Mouse (Mus musculus) common myeloid progenitor, adult 5-6 weeks (primary cell): ENCODE data around the gene Ccdc122. TPM values are rescaled to one million over a fixed set of nuclear protein-coding genes. Genes with fewer than 3 reads are reported as not detected.
"Not testable (repeated sequence)": the region's sequence is repeated elsewhere in the genome, so short reads cannot be mapped to it uniquely, and the experiment has no call there.

Experiments used
- ATAC-seq: replicated peaks from 2 replicates; pipeline ENCODE4 v1.8.0; 2016; ENCODE audit warnings: low read depth, mild to moderate bottlenecking, moderate TSS enrichment, inconsistent platforms; ENCODE audit not compliant: poor library complexity, severe bottlenecking
- total RNA-seq: library from RNA; stranded (forward); fragments of 200-1000, 187-1606 nt; gene quantifications from 2 replicates; pipeline ENCODE4 v1.2.3, GENCODE M21; 2017

The Ccdc122 gene
- total RNA-seq, 1 experiment from 2014 or later, result 19.4 TPM

DNA sequence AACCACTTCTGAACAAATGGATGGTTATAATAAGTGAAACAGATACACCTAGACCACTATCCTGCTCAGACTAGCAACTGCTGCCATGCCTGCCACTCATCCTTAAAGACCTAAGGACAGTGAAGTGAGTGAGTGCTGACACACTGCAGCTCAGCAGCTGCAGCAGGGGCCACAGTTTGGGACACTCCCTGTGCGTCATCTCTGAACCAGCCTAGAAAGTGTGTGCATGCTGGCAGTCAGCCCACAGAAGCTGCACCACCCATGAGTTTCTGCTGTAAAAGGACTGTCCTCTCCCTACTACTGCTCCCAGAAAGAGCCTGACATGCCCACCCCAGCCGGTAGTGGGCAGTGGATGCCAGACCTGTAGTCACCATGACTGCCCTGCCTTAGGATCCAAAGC, 63.7 kb downstream of the Ccdc122 start:
- ATAC-seq, result no peak

DNA sequence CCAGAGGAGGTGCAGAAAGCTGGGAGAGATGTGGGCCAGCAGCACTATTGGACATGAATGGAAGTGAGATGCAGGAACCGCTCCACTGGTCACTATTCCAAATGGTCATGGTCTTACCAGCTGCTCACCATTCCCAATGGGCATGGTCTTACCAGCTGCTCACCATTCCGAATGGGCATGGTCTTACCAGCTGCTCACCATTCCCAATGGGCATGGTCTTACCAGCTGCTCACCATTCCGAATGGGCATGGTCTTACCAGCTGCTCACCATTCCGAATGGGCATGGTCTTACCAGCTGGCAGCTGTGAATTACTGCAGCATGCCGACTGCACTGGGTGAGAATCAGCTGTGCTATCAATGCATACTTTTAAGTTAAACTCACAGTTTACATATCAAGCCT, 74.0 kb downstream of the Ccdc122 start:
- ATAC-seq, result not testable (repeated sequence)

DNA sequence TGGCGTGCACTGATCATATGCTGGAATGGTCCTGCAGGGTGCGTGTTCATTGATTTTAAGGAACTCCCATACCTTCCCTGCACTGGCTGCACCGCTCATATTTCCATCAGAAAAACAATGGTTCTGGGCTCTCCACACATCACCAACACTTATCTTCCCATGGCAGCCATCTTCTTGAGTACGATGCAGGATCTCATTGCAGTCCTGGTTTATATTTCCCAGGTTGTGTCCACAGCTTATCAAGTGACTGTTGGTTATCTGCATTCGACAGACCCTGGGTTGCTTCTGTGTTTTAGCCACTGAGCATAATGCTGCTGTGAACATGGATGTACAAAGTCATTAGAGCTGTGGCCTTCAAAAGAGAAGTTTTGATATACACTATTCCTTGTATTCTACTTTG, 94.0 kb downstream of the Ccdc122 start:
- ATAC-seq, result no peak

DNA sequence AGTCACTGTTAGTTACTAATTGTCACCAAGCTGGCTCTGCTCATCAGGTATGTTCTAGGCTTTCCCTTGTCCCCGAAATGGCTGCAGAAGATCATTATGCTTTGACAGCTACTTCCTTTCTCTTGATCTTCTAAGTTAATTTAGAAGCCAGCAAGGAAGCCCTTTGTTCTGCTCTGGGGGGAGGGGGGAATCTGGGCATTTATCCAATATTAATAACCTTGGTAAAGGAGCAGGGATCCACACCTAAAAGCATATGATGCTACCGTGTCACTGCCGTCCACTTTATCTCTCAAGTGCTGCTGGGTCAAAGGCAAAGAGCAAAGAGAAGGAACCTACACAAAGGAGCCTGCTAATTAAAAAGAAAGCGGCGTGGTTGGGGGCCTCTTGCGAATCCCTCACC, 100.4 kb downstream of the Ccdc122 start:
- ATAC-seq, result no peak

DNA sequence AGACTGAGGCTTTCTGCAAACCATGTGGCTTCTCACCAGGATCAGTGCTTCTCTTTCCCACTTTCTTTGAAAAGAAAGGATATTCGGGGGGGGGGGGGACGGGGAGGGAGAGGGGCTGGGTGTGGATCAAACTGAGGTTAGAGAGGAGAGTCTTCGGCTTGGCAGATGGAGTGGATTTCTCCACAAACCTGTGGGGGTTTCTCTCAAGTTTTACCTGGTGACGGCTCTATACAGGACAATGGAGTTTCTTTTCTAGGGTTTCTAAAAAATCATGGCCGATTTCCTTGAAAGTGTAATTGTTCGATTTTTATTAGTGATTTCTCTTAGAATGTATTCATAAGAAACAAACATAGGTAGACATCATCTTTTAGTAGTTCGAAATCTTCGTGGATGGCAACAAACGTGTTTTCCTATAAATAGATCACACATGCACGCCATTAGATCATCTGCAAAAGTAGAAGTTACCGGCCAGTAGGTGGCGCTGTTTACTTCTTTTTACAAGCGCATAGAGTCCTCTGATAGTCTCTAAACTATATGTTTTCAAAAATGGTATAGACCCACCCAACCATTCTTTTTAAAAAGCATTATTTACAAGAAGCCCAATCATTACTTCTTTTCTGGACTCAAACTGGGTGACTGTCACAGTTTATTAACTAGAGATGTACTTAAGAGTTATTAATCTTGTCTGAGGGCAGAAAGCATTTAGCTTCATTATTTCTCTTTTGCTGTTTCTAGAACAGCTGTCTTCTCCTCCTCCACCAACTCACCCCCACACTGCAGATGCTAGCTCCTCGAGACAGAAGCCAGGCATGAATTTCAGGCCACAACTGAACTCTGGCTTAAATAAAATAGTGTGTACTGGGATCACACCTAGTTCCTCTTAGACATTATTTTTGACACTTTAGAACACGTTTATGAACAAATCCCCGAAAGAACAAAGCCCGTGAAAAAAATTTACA, 105.0 kb downstream of the Ccdc122 start:
- peak; percentile 81 for ATAC-seq

DNA sequence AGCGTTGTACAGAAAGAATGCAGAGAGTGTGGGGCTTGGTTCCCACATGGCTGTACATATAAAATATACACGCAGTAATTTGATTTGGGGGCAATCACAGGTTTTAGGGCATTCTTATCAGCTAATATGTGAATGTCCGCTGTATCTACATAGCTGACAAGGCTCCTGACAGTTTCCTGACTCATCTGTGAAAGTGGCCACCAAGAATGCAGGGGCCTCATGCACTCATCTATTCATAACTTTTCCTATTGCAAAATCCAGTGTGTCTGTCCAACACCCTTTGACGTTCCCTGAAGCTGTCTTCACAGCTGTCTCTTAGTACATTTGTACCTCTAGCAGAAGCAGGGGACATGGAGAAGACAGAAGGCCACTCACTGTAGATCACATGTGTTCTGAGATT, 108.5 kb downstream of the Ccdc122 start:
- no peak for ATAC-seq

DNA sequence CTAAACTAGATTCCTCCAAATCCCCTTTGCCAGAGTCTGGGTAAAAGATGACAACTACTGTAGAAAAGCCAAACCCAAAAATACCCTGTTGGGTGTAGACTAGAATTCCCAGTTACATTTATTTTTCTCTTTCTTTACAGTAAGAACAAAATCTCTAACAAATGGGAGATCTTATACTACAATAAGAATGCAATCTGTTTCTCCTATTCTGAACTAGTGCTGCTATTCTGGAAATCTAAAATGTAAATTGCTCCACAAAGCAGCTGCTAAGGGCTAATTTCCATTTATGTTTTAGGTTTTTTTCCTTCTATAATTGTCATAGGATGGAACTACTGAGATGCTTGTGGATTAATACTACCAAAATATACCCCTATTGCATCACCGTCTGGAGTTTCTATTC, 111.1 kb downstream of the Ccdc122 start:
- ATAC-seq, result no peak

DNA sequence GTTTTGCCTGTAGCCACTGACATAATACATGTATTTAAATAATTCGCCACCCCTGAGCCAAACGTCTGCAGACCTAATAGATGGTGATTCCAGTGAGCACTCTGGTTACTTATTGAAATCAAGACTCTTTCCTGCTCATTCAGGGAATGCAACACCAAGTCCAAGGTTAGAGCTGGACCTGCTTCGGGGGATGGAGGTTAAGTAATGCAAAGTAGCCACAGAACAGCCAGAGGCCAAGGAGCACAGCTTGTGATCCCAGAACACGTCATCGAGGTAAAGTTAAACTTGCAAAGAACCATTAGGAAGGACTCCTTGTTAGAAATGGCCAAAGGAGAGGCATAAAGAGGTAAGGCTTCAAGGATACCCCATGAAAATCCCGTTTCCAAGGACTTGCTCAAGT, 114.0 kb downstream of the Ccdc122 start:
- ATAC-seq, result no peak

DNA sequence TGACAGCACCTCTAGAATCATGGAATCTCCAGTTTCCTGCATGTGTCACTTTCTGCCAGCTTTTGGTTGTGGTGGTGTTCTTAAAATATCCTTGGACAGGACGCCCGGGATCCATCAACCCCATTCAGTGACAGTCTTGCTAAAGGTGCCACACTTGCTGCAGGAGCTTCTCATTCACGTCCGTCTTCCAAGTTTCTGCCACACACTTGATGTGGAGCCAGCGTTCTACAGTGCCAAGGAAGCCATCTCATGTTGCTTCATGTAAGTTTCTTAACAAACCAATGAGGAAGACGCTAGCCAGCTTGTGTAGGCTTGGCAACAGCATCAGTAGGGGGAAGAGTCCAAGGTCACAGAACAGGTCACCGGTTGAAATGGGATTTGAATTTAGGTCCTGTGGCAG, 114.9 kb downstream of the Ccdc122 start:
- no peak for ATAC-seq

DNA sequence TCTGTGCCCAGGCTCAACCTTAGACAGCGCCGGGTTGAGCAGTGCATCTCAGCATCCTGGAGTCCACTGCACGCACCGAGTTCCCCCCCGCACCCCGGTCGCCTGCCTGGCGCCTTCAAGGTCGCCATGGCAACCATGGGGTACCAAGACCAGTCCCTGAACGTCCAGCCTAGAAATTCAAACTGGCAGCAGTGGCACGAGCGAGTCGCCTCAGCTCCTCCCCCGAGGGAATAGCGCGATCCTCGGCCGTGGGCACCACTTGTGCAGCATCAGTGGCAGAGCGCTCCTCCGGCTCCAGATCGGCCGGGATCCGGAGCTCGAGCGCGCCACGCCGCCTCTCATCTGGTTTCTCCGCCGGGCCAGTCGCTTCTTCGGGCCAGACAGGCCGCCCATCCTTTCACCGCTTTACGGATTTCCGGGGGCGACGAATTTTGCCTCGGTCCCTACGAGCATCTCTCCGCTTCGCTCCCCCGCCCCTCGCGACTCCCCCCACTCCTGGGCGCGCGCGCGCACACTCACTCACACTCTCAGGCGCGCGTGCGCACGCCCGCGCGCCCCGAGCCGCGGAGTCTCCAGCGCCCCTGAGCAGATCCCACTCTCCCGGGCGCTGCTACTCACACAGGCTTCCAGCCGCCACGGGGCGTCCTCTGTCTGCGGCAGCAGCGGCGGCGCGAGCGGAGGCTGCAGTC, 119.8 kb downstream of the Ccdc122 start, which contains the start of gene Enox1:
Gene Enox1 (plus strand): TSS at position 542 of the 689 bp plus-strand sequence.
- peak; percentile 46 for ATAC-seq

DNA sequence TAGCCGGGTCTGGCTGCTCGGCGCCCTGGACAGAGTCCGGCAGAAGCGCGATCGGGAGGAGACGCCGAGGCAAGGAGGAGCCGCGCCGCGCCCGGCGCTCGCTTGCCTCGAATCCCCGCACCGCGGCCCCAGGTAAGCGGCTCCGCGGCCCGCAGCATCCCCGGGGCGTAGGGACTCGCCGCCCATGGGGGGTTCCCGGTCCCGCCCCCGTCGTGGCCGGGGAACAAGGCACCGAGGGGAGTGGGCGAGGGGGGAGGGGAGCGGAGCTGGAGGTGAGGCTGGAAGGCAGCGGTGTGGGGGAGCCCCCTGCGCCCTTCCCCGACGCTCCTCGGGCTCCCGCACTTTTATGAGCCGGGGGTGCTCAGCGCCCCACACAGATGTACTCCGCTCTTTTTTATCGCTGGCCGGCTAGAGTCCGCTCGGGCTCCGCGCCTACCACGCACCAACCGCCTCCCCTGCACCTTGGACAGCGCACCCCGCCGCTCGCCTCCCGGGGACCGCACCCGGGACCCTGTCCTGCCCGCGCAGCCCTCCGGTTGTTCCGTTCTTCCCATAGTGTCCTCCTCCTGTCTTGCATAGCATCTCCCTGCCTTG, 120.4 kb downstream of the Ccdc122 start:
- ATAC-seq, result no peak; the same call in 1 of the 2 replicates

DNA sequence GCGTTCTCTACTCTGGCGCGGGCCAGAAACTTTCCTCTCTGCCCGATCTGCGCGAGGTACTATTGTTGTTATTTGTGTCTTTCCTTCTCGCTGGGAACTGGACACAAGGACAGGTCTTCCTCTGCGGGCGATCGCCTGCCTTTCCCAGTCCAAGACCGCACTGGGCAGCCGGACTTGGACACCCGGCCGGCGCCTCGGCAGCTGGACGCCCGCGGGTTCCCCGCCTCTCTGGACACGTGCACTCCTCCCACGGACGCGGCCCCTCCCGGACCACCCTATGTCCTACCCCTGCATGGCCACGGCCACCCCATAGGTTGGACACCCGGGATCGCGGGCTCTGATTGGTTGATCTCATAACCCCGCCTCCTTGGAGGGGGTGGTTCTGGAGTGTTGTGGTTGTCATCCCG, 120.9 kb downstream of the Ccdc122 start:
- 0 out of 2 replicates have a peak, but pooled peaks have one; percentile 16 for ATAC-seq

DNA sequence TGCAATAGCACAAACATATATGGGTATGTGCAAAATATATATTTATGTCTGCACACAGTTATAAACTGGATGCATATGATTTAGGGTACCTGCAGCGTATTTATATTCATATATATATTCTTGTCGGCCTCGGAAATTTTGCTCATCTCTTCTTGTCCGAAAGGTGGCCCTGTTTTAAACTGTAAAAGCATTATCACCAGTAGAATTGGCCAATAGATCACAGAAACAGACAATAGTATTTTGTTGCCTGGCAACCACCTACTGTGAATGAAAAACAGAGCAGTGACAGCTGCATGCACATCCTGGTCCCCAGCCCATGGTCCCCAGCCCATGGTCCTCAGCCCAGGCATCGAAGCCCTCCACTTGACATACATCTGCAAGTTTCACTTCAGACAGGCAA, 122.8 kb downstream of the Ccdc122 start:
- ATAC-seq, result no peak

Other genes with a start within 250 kb of the Ccdc122 start
- gene Lacc1, start 132 bp downstream of the Ccdc122 start, total RNA-seq, result 8.4 and 10.0 TPM in 2 replicates
- gene Enox1, start 120.0 kb downstream of the Ccdc122 start, total RNA-seq, result 0.24 TPM in 1 of 2 replicates, not detected in the other